Mouse (Mus musculus) heart, adult 9 months (tissue): ENCODE measurements at regions not wholly inside any gene's neighbourhood (a gene's known extent, or its start where the extent isn't known, plus 50 kb on each side); places are given as distances from the start of the nearest gene placed in this dataset.

Experiments used
- DNase-seq, 2 experiments: peaks; one replicate each; pipeline ENCODE4 v3.0.0; 2022; ENCODE audit warnings: low spot score in 2 of 2

DNA sequence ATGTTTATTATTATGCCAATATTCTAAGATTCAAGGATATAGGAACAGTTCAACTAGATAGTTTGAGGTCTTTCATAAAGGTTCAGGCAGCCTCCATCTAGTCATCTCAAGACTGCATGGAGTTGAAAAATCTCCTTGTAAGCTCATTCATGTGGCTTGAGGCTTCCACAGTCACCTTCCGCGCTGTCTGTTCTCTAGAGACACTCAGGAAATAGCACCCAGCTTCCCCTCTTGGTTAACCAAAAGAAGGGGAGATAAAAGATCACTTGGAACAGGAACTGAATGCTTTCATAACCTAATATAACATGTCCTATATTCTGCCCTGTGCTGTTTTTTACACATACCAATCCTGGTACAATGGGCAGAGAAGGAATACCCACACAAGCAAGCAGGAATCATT is 206.3 kb upstream of the Ercc4 start:
- no peak for DNase-seq

DNA sequence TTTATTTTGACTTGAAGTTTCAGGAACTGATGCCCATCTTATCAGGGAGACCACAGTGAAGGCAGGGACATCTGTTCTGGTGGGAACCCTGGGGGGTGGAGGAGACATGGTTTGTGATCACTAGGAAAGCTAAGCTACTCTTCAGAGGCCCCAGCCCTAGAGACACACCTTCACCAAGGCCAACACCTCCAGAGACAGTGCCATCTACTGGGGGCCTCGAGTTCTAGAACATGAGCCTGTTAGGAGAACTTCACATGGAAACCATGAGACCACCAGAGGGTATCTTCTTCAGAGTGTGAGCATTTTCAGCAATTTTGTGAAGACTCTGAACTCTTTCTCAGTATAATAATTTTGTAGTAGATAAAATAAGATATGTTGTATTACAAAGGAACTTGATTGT is 204.5 kb upstream of the Ercc4 start:
- no peak for DNase-seq

- no peak for DNase-seq
Measured at GRCm38 (mm10) chr16:12924668-12925067, 184.8 kb upstream of the Ercc4 start.

GRCm38 (mm10) chr16:12925931-12926330 is 183.6 kb upstream of the Ercc4 start:
- DNase-seq, result no peak

DNA sequence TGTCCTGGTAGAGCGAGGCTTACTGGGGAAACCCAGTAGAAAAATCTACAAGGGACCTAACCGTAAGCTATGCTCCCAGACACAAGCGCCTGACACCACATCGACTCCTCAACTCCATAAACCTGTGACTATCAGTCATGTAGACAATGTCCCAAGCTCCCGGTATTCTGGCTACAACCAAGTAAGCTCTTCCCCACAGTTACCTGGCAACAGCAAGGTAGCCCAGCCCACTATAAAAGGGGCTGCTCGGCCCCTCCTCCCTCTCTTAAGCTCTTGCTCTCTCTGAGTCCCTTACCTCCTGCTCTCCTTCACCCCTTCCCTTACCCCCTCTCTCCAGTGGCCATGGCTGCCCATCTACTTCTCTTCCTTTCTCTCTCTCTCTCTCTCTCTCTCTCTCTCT is 178.4 kb upstream of the Ercc4 start:
- DNase-seq, result no peak

DNA sequence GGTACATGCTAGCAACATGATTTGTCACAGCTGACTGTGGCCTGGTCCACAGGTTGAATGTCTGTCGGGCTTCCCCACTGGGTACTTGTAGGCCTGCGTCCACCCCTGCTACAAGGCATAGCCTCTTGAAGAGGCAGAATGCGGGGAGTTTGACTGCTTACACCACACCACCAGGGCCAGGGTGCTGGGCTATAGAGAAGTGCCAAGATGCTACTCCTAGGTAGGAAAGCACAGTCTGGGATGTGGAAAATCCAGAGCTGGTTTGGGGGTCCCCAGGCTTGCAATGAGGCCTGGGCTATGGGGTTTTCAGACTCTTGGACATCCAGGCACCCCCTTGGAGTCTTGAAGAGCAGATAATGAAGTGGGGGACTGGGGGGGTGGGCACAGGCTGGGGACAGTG is 176.5 kb upstream of the Ercc4 start:
- no peak for DNase-seq

- DNase-seq, result no peak
Measured at GRCm38 (mm10) chr16:12934586-12934985, 174.9 kb upstream of the Ercc4 start.

DNA sequence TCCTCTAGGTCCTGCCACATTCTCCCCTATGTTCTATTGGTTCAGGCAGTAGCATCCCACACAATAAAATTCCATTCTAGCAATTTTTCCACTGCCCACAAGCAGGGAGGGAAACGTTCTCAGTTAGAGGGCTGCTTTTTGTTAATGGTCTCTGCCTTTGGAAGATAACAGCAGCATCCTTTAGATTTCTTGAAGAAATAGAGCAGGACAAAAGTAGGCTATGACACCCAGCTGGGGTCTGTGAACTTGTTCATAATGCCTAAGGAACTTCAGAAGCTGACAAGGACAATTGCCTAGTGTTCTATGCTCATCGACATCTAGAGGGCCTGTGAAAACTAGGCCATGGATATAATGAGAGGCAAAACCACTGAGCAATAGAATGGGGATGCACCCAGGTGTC is 174.2 kb upstream of the Ercc4 start:
- no peak for DNase-seq

DNA sequence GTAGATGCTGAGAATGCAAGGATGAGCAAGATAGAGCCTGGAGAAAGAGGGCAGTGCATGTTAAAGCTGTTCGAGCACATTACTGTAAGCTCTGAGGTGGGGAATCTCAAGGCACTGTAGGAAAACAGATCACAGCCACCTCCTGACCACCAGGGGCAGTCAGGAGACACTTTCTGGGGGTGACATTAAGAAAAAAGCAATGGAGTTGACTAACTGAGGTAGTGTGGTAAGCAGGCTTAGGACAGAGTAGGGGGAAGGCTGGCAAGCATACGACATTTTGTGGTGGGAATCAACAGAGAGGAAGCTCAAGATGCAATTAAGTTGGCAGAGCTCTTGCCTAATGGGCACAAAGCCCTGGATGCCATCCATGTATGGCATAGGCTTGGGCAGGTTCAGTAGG is 172.9 kb upstream of the Ercc4 start:
- DNase-seq, result no peak

DNA sequence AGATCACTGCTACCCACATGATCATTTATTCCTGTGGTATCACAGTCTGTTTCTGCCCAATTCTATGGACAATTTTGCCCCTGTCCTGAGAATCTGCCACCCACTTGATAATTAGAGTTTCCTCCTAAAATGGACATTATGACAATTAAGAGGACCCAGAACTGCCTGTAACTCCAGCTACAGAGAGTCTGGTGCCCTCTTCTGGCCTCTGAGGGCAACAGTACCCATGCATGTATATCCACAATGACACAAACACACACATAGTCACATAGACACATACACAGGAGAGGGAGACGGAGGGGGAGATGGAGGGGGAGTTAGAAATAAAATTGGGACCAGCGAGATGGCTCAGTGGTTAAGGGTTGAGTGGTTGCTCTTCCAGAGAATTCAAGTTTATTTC is 170.9 kb upstream of the Ercc4 start:
- no peak for DNase-seq

- no peak for DNase-seq
Measured at GRCm38 (mm10) chr16:12951176-12951575, 158.3 kb upstream of the Ercc4 start.

- no peak for DNase-seq
Measured at GRCm38 (mm10) chr16:12954028-12954427, 155.5 kb upstream of the Ercc4 start.

- DNase-seq, result no peak
Measured at GRCm38 (mm10) chr16:12956416-12956815, 153.1 kb upstream of the Ercc4 start.

GRCm38 (mm10) chr16:12960885-12961284 is 148.6 kb upstream of the Ercc4 start:
- no peak for DNase-seq

DNA sequence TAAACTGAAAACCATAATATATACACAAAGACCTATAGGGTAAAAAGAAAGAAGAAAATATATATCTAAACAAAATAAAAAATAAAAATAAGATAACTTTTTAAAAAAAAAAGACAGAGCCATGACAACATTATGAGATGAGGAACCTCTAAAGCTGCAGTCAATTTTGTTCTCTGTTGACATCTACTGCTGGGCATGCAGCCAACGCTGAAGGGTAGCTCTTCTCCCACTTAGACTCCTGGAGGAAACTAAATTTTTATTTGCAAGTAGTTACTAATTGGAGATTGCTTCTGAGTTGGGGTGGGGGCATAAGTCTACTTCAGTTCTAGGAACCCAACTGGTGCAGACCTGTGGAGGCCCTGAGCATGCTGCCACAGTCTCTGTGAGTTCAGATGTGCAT is 126.8 kb upstream of the Ercc4 start:
- DNase-seq, result no peak

- DNase-seq, result no peak
Measured at GRCm38 (mm10) chr16:13001288-13001880, 108.1 kb upstream of the Ercc4 start.

- DNase-seq, result no peak
Measured at GRCm38 (mm10) chr16:13012863-13013262, 96.6 kb upstream of the Ercc4 start.

DNA sequence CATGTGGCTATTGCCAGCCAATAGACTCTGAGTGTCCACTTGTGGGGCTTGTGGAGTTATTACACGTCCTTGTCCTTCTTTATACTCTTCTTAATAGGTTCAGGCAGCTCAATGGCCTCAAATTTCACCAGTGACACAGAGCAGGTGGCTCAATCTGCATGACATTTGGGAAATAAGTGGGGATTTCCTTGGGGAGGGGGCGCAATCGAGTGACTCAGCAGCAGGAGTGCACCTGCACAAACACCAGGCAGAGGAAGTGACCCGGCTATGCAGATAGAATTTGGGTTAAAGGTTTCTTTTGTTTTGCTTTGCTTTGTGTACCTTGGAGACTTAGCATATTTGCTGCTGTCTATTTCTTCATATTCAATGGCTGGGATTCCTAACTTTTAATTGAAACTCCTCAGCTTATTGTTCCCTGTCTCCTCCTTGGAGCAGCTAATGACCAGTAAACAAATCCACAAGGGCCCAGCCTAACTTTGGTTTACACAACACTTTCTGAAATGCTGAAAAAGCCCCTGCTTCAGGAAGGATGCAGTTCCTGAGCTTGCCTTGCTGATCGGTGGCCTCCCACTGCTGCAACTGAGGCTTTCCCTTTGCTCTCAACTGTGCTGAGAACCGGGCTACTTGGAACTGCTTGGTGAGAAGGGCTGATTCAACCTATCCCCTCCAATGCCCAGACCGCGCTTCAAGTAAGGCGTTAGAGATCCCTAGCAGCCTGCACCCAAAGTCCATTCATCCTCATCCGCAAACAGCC is 95.4 kb upstream of the Ercc4 start:
- no peak for DNase-seq

GRCm38 (mm10) chr16:13022875-13023274 is 86.6 kb upstream of the Ercc4 start:
- no peak for DNase-seq

DNA sequence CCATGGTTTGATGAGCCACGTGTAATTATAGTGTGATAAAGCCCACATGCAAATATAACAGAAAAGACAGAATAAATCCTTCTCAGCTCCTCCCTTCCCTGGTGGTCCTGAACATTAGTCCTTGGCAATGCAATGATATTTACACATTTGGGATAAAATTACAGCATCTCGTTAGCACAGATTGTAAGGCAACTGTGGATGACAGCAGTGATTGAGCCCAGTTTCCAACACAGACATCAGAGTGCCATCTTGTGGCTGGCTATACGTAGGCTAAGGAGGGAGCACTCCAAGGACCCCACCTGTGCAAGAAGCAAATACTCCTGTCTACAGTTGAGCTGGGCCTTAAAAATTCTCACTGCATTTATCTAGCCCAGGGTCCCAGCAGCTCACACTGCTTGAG is 84.1 kb upstream of the Ercc4 start:
- DNase-seq, result no peak

GRCm38 (mm10) chr16:13034136-13034535 is 75.3 kb upstream of the Ercc4 start:
- no peak for DNase-seq

GRCm38 (mm10) chr16:13036596-13036995 is 72.9 kb upstream of the Ercc4 start:
- DNase-seq, result no peak

GRCm38 (mm10) chr16:13040312-13041100 is 69.0 kb upstream of the Ercc4 start:
- no peak for DNase-seq
